Mouse (Mus musculus) CH12.LX (cell line): ENCODE measurements around the gene Pla2g12a. TPM values are rescaled to one million over a fixed set of nuclear protein-coding genes. Genes with fewer than 3 reads are reported as not detected.

Experiments
- DNase-seq: peaks from one replicate; pipeline ENCODE4 v3.0.0-alpha.2; 2013; ENCODE audit errors: extremely low read depth
- H3K27ac ChIP-seq: 2 replicates; pipeline ENCODE4 v1.5.1; 2012; ENCODE audit warnings: low read depth, mild to moderate bottlenecking, control low read depth, moderate library complexity; ENCODE audit not compliant: insufficient read depth
- H3K27me3 ChIP-seq: replicated peaks from 2 replicates; pipeline ENCODE3; 2012; ENCODE audit warnings: inconsistent platforms
- H3K36me3 ChIP-seq, 2 experiments: replicated peaks in 1 of 2; 2 replicates each; pipeline versions ENCODE3 to v1.6.1; 2012; ENCODE audit warnings: inconsistent platforms in 1 of 2, low read length in 1 of 2, mild to moderate bottlenecking in 1 of 2, mixed read lengths in 1 of 2, moderate library complexity in 1 of 2; ENCODE audit not compliant: control insufficient read depth in 1 of 2, insufficient read depth in 1 of 2
- H3K4me1 ChIP-seq, 2 experiments: 2 replicates each; pipeline ENCODE4 v1.6.1; 2012; ENCODE audit warnings: inconsistent platforms in 1 of 2, moderate library complexity in 1 of 2; ENCODE audit not compliant: insufficient read depth in 2 of 2, control insufficient read depth in 1 of 2
- H3K4me2 ChIP-seq: 2 replicates; pipeline ENCODE4 v1.6.1; 2012; ENCODE audit warnings: low read depth, mild to moderate bottlenecking, control low read depth; ENCODE audit not compliant: poor library complexity, insufficient read depth, severe bottlenecking
- H3K4me3 ChIP-seq, 3 experiments: fragments of 150-350 bp in 1 of 3; sonication (generic) in 1 of 3; replicated peaks in 1 of 3; 2 replicates each; pipeline versions ENCODE3 to v1.5.1; 2011 to 2012; ENCODE audit warnings: low read depth in 2 of 3, low read length in 2 of 3, mild to moderate bottlenecking in 2 of 3, moderate library complexity in 2 of 3, control low read depth in 1 of 3, improper control_type of control experiment in 1 of 3, inconsistent platforms in 1 of 3, mixed read lengths in 1 of 3; ENCODE audit not compliant: poor library complexity in 1 of 3
- H3K79me2 ChIP-seq: replicated peaks from 2 replicates; pipeline ENCODE4 v1.6.1; 2012; ENCODE audit warnings: mild to moderate bottlenecking, moderate library complexity; ENCODE audit not compliant: control insufficient read depth, poor library complexity, insufficient read depth, severe bottlenecking; ENCODE audit errors: extremely low read depth
- H3K9ac ChIP-seq: 2 replicates; pipeline ENCODE4 v1.6.1; 2012; ENCODE audit warnings: low read depth, mild to moderate bottlenecking, control low read depth, moderate library complexity; ENCODE audit not compliant: insufficient read depth
- H3K9me3 ChIP-seq: replicated peaks from 2 replicates; pipeline ENCODE3; 2012; ENCODE audit warnings: low read length, inconsistent platforms, mixed read lengths
- BHLHE40 ChIP-seq: IDR thresholded peaks from 2 replicates; pipeline ENCODE4 v1.6.1; 2011; ENCODE audit warnings: mild to moderate bottlenecking, low read depth, low read length, improper control_type of control experiment
- CHD1 ChIP-seq: IDR thresholded peaks from 2 replicates; pipeline ENCODE4 v1.6.1; 2012; ENCODE audit warnings: low read depth, low read length, improper control_type of control experiment, inconsistent platforms
- CHD2 ChIP-seq: IDR thresholded peaks from 2 replicates; pipeline ENCODE4 v1.6.1; 2011; ENCODE audit warnings: low read length, improper control_type of control experiment
- CTCF ChIP-seq, 2 experiments: IDR thresholded peaks in 1 of 2; conservative IDR thresholded peaks in 1 of 2; 2 replicates each; pipeline ENCODE4 v1.5.1; 2011 to 2012; ENCODE audit warnings: low read depth in 2 of 2, low read length in 2 of 2, improper control_type of control experiment in 1 of 2, inconsistent platforms in 1 of 2, mild to moderate bottlenecking in 1 of 2, moderate library complexity in 1 of 2
- E2F4 ChIP-seq: IDR thresholded peaks from 2 replicates; pipeline ENCODE4 v1.6.1; 2011; ENCODE audit warnings: low read depth, low read length, improper control_type of control experiment; ENCODE audit not compliant: insufficient replicate concordance
- ELF1 ChIP-seq: IDR thresholded peaks from 2 replicates; pipeline ENCODE4 v1.6.1; 2014; ENCODE audit warnings: low read depth, mild to moderate bottlenecking, inconsistent platforms, low read length, improper control_type of control experiment
- EP300 ChIP-seq: IDR thresholded peaks from 2 replicates; pipeline ENCODE4 v1.6.1; 2011; ENCODE audit warnings: low read length, improper control_type of control experiment
- ETS1 ChIP-seq: conservative IDR thresholded peaks from 2 replicates; pipeline ENCODE4 v1.6.1; 2012; ENCODE audit warnings: low read depth, mild to moderate bottlenecking, inconsistent platforms, low read length, improper control_type of control experiment, moderate library complexity
- GABPA ChIP-seq: IDR thresholded peaks from 2 replicates; pipeline ENCODE4 v1.6.1; 2012; ENCODE audit warnings: low read depth, low read length, improper control_type of control experiment, inconsistent platforms; ENCODE audit not compliant: insufficient replicate concordance
- HCFC1 ChIP-seq: IDR thresholded peaks from 2 replicates; pipeline ENCODE4 v1.6.1; 2012; ENCODE audit warnings: low read depth, mild to moderate bottlenecking, inconsistent platforms, low read length, improper control_type of control experiment
- IRF4 ChIP-seq: IDR thresholded peaks from 2 replicates; pipeline ENCODE4 v1.6.1; 2014; ENCODE audit warnings: low read depth, mild to moderate bottlenecking, inconsistent platforms, low read length, improper control_type of control experiment
- JUN ChIP-seq: IDR thresholded peaks from 2 replicates; pipeline ENCODE4 v1.6.1; 2011; ENCODE audit warnings: low read depth, mild to moderate bottlenecking, low read length, improper control_type of control experiment, moderate library complexity; ENCODE audit not compliant: insufficient read depth
- JUND ChIP-seq: conservative IDR thresholded peaks from 2 replicates; pipeline ENCODE4 v1.6.1; 2011; ENCODE audit warnings: low read depth, low read length, improper control_type of control experiment
- KAT2A ChIP-seq: IDR thresholded peaks from 2 replicates; pipeline ENCODE4 v1.6.1; 2012; ENCODE audit warnings: low read length, improper control_type of control experiment, inconsistent platforms; ENCODE audit not compliant: insufficient replicate concordance
- MAFK ChIP-seq: IDR thresholded peaks from 2 replicates; pipeline ENCODE4 v1.6.1; 2011; ENCODE audit warnings: low read length, improper control_type of control experiment; ENCODE audit not compliant: insufficient replicate concordance
- MAX ChIP-seq: IDR thresholded peaks from 2 replicates; pipeline ENCODE4 v1.6.1; 2011; ENCODE audit warnings: low read length, improper control_type of control experiment
- MAZ ChIP-seq: IDR thresholded peaks from 2 replicates; pipeline ENCODE4 v1.6.1; 2012; ENCODE audit warnings: low read depth, mild to moderate bottlenecking, inconsistent platforms, low read length, improper control_type of control experiment, moderate library complexity
- MEF2A ChIP-seq: IDR thresholded peaks from 2 replicates; pipeline ENCODE4 v1.6.1; 2014; ENCODE audit warnings: low read depth, mild to moderate bottlenecking, inconsistent platforms, low read length, improper control_type of control experiment, borderline replicate concordance
- MXI1 ChIP-seq: IDR thresholded peaks from 2 replicates; pipeline ENCODE4 v1.6.1; 2011; ENCODE audit warnings: mild to moderate bottlenecking, low read depth, low read length, improper control_type of control experiment
- MYC ChIP-seq: IDR thresholded peaks from 2 replicates; pipeline ENCODE4 v1.6.1; 2011; ENCODE audit warnings: low read depth, mild to moderate bottlenecking, improper control_type of control experiment, low read length
- NELFE ChIP-seq: IDR thresholded peaks from 2 replicates; pipeline ENCODE4 v1.6.1; 2011; ENCODE audit warnings: low read depth, low read length, improper control_type of control experiment
- NRF1 ChIP-seq: IDR thresholded peaks from 2 replicates; pipeline ENCODE4 v1.6.1; 2014; ENCODE audit warnings: low read depth, mild to moderate bottlenecking, inconsistent platforms, low read length, improper control_type of control experiment, moderate library complexity
- PAX5 ChIP-seq: IDR thresholded peaks from 2 replicates; pipeline ENCODE4 v1.6.1; 2012; ENCODE audit warnings: low read length, inconsistent platforms, mixed read lengths
- POLR2A ChIP-seq: IDR thresholded peaks from 2 replicates; pipeline ENCODE4 v1.6.1; 2011; ENCODE audit warnings: low read depth, mild to moderate bottlenecking, improper control_type of control experiment, low read length
- POLR2AphosphoS2 ChIP-seq: IDR thresholded peaks from 2 replicates; pipeline ENCODE4 v1.6.1; 2011; ENCODE audit warnings: low read depth, low read length, improper control_type of control experiment
- RAD21 ChIP-seq: IDR thresholded peaks from 2 replicates; pipeline ENCODE4 v1.6.1; 2011; ENCODE audit warnings: low read depth, mild to moderate bottlenecking, low read length, improper control_type of control experiment, moderate library complexity
- RCOR1 ChIP-seq: conservative IDR thresholded peaks from 2 replicates; pipeline ENCODE4 v1.6.1; 2012; ENCODE audit warnings: low read depth, mild to moderate bottlenecking, inconsistent platforms, low read length, improper control_type of control experiment
- SIN3A ChIP-seq: IDR thresholded peaks from 2 replicates; pipeline ENCODE4 v1.6.1; 2012; ENCODE audit warnings: low read length, improper control_type of control experiment, inconsistent platforms
- SMC3 ChIP-seq: IDR thresholded peaks from 2 replicates; pipeline ENCODE4 v1.6.1; 2011; ENCODE audit warnings: low read depth, low read length, improper control_type of control experiment
- TBP ChIP-seq: conservative IDR thresholded peaks from 2 replicates; pipeline ENCODE4 v1.6.1; 2011; ENCODE audit warnings: low read depth, low read length, improper control_type of control experiment
- TCF12 ChIP-seq: IDR thresholded peaks from 2 replicates; pipeline ENCODE4 v1.6.1; 2014; ENCODE audit warnings: low read depth, mild to moderate bottlenecking, inconsistent platforms, low read length, improper control_type of control experiment
- UBTF ChIP-seq: IDR thresholded peaks from 2 replicates; pipeline ENCODE4 v1.6.1; 2012; ENCODE audit warnings: low read depth, mild to moderate bottlenecking, inconsistent platforms, low read length, improper control_type of control experiment, moderate library complexity
- USF1 ChIP-seq: IDR thresholded peaks from 2 replicates; pipeline ENCODE4 v1.6.1; 2014; ENCODE audit warnings: low read depth, mild to moderate bottlenecking, inconsistent platforms, low read length, improper control_type of control experiment
- USF2 ChIP-seq: conservative IDR thresholded peaks from 2 replicates; pipeline ENCODE4 v1.6.1; 2011; ENCODE audit warnings: low read depth, low read length, improper control_type of control experiment
- ZC3H11A ChIP-seq: IDR thresholded peaks from 2 replicates; pipeline ENCODE4 v1.6.1; 2012; ENCODE audit warnings: low read depth, mild to moderate bottlenecking, inconsistent platforms, low read length, improper control_type of control experiment
- ZKSCAN1 ChIP-seq: IDR thresholded peaks from 2 replicates; pipeline ENCODE4 v1.6.1; 2012; ENCODE audit warnings: low read depth, inconsistent platforms, low read length, improper control_type of control experiment, borderline replicate concordance
- ZMIZ1 ChIP-seq: IDR thresholded peaks from 2 replicates; pipeline ENCODE4 v1.6.1; 2012; ENCODE audit warnings: low read depth, mild to moderate bottlenecking, inconsistent platforms, low read length, improper control_type of control experiment
- ZNF384 ChIP-seq: IDR thresholded peaks from 2 replicates; pipeline ENCODE4 v1.6.1; 2012; ENCODE audit warnings: low read depth, low read length, improper control_type of control experiment, inconsistent platforms
- dilution Hi-C: fragments of 300-500 bp; cut with MboI; formaldehyde crosslinking; loops from 2 replicates; pipeline ENCODE4 v1.14.3; 2020; ENCODE audit warnings: low sequenced_read_pairs; ENCODE audit not compliant: extremely low pct_unique_long_range_greater_than_20kb, extremely low pct_ligation_motif_present
- in situ Hi-C: fragments of 300-500 bp; cut with MboI; formaldehyde crosslinking; loops from 3 replicates; pipeline ENCODE4 v1.14.3; 2019; ENCODE audit warnings: low sequenced_read_pairs, low pct_ligation_motif_present, low pct_unique_long_range_greater_than_20kb, mixed read lengths
- polyA plus RNA-seq: library from polyadenylated mRNA; unstranded; fragments of >175 nt; gene quantifications from 2 replicates; pipeline ENCODE4 v1.2.1, GENCODE M21; 2012; ENCODE audit warnings: low read depth; ENCODE audit not compliant: insufficient read length
- total RNA-seq, 2 experiments: library from RNA; depleted of rRNA; stranded (reverse); fragments of 300-350 nt in 1 of 2; fragments of >200 nt in 1 of 2; gene quantifications; 2 replicates each; pipeline ENCODE4 v1.2.3; 2012 to 2014

The Pla2g12a gene
- total and polyA plus RNA-seq, 3 experiments, result 50.2 to 78.3 (median 58.6) TPM

DNA sequence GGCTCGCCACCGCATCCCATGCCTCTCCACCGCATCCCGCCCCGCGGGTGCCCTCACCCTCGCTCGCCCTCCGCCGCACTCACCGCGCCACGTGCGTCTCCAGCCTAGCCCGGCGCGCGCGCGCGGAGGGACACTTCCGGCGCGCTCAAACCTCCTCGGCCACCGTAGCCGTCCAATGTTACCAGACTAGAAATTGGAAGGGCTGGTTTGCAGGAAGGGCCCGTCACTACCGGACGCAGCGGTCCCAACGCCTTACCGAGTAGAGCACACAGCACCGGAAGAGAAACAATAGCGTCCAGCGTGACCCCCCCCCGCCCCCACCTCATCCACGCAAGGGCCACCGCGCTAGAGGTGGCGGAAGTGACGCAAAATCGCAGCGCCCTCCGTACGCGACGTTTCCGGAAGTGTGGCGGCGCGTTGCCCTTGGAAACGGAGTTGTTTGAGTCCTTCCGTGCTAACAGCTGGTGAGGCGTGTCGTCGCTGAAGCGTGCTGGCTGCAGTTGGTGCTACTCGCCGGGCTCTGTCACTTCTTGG is 47.3 kb upstream of the Pla2g12a start, which contains the start of gene Gar1:
Gar1 (minus strand) TSS at position 362 of the 534 bp plus-strand sequence.
- Histone ChIP-seq H3K4me1 (peaks cover 14 to 37% of the 10 kb centered on the region in 2 experiments), H3K9ac (peak within 1 kb of the TSS; percentile 80), H3K4me3 (peak within 1 kb of the TSS; percentile 80 to 99 (median 91)), H3K79me2 (peaks cover 38% of the 10 kb centered on the region), H3K9me3 (no peaks in the 10 kb centered on the region), H3K36me3 (peaks cover 17 to 35% of the 10 kb centered on the region in 2 experiments), H3K27ac (peak within 1 kb of the TSS; percentile 78), H3K4me2 (peak within 1 kb of the TSS; percentile 96), H3K27me3 (peaks cover 3% of the 10 kb centered on the region)
- peak; percentile 98 for DNase-seq
- dilution Hi-C loops, result no loop called here
- peak; percentile 26; the same call in 1 of the 2 replicates for TF ChIP-seq GABPA
- peak; percentile 96; the same call in 1 of the 2 replicates for TF ChIP-seq MAX
- TF ChIP-seq ELF1, result peak; percentile 96
- TF ChIP-seq PAX5, result no peak
- TF ChIP-seq CHD1, result no peak
- TF ChIP-seq NRF1, result peak; percentile 76
- no peak for TF ChIP-seq RAD21
- TF ChIP-seq SMC3, result no peak
- peak; percentile 79 for TF ChIP-seq POLR2A
- no peak for TF ChIP-seq EP300
- peak; percentile 74; the same call in 1 of the 2 replicates for TF ChIP-seq MEF2A
- TF ChIP-seq TBP, result no peak
- TF ChIP-seq USF2, result no peak
- TF ChIP-seq KAT2A, result peak; percentile 89; the same call in 1 of the 2 replicates
- peak; percentile 18; the same call in 1 of the 2 replicates for TF ChIP-seq USF1
- TF ChIP-seq ZMIZ1, result no peak
- no peak for TF ChIP-seq JUND
- no peak for TF ChIP-seq JUN
- TF ChIP-seq E2F4, result no peak
- TF ChIP-seq POLR2AphosphoS2, result peak; percentile 58; the same call in 1 of the 2 replicates
- peak; percentile 97 for TF ChIP-seq MYC
- TF ChIP-seq ZC3H11A, result no peak
- TF ChIP-seq MAFK, result no peak
- TF ChIP-seq ZNF384, result no peak
- peak; percentile 67 for TF ChIP-seq ETS1
- peak; percentile 87; the same call in 1 of the 2 replicates for TF ChIP-seq CHD2
- no peak for TF ChIP-seq ZKSCAN1
- TF ChIP-seq BHLHE40, result peak; percentile 74
- peak; percentile 100 for TF ChIP-seq SIN3A
- TF ChIP-seq MXI1, result peak; percentile 100
- no peak for TF ChIP-seq UBTF
- TF ChIP-seq NELFE, result peak; percentile 69
- TF ChIP-seq TCF12, result peak; percentile 71
- no peak for TF ChIP-seq IRF4
- TF ChIP-seq MAZ, result no peak
- peak; percentile 92 for TF ChIP-seq HCFC1
- no peak for TF ChIP-seq RCOR1
- no peak for TF ChIP-seq CTCF (conservative IDR thresholded peaks at IDR 0.05 in 1 of 2, IDR thresholded peaks at IDR 0.05 in 1 of 2; ENCODE audit: low read depth in 2 of 2, low read length in 2 of 2)
- in situ Hi-C loops, result no loop called here
